Mouse (Mus musculus) left cerebral cortex, adult 8-10 months (tissue): ENCODE measurements around the gene Lemd1. TPM values are rescaled to one million over a fixed set of nuclear protein-coding genes. Genes with fewer than 3 reads are reported as not detected.
"Not testable (repeated sequence)": the region's sequence is repeated elsewhere in the genome, so short reads cannot be mapped to it uniquely, and the experiment has no call there.

ENCODE experiments used
- DNase-seq, 2 experiments: peaks; one replicate each; pipeline ENCODE4 v3.0.0; 2022; ENCODE audit warnings: low spot score in 2 of 2
- total RNA-seq, 4 experiments: library from RNA; stranded (reverse); gene quantifications; 2 replicates each; pipeline ENCODE4 v1.2.4; 2022

Lemd1 gene
- total RNA-seq, 4 experiments from 2014 or later: 7.0 to 9.5 (median 8.1) TPM

- DNase-seq: no peak
Measured at GRCm38 (mm10) chr1:132245010-132245409, 53.8 kb downstream of the Lemd1 start.

GRCm38 (mm10) chr1:132246137-132246536 lies 54.9 kb downstream of the Lemd1 start:
- DNase-seq: no peak

- DNase-seq: no peak
Measured at GRCm38 (mm10) chr1:132246641-132247040, 55.4 kb downstream of the Lemd1 start.

- no peak for DNase-seq
Measured at GRCm38 (mm10) chr1:132254467-132254866, 63.2 kb downstream of the Lemd1 start.

- no peak for DNase-seq
Measured at GRCm38 (mm10) chr1:132260331-132260730, 69.1 kb downstream of the Lemd1 start.

GRCm38 (mm10) chr1:132261058-132261457 lies 69.8 kb downstream of the Lemd1 start:
- no peak for DNase-seq

GRCm38 (mm10) chr1:132263618-132264017 lies 72.4 kb downstream of the Lemd1 start:
- no peak for DNase-seq

- DNase-seq: no peak
Measured at GRCm38 (mm10) chr1:132264577-132264976, 73.3 kb downstream of the Lemd1 start.

GRCm38 (mm10) chr1:132265211-132265859 lies 74.1 kb downstream of the Lemd1 start:
- DNase-seq: no peak

GRCm38 (mm10) chr1:132265936-132266335 lies 74.7 kb downstream of the Lemd1 start:
- DNase-seq: no peak

GRCm38 (mm10) chr1:132266791-132267557 lies 75.7 kb downstream of the Lemd1 start:
- no peak for DNase-seq

- peak in 1 of 2 experiments; percentile 22 for DNase-seq
Measured at GRCm38 (mm10) chr1:132267959-132268358, 76.7 kb downstream of the Lemd1 start.

GRCm38 (mm10) chr1:132268418-132269060 lies 77.3 kb downstream of the Lemd1 start:
- no peak for DNase-seq

GRCm38 (mm10) chr1:132271237-132271636 lies 80.0 kb downstream of the Lemd1 start:
- DNase-seq: no peak

GRCm38 (mm10) chr1:132276694-132277093 lies 85.5 kb downstream of the Lemd1 start:
- no peak for DNase-seq

- no peak for DNase-seq
Measured at GRCm38 (mm10) chr1:132277124-132277523, 85.9 kb downstream of the Lemd1 start.

- not testable (repeated sequence) for DNase-seq
Measured at GRCm38 (mm10) chr1:132280636-132281035, 89.4 kb downstream of the Lemd1 start.

- DNase-seq: no peak
Measured at GRCm38 (mm10) chr1:132281523-132282176, 90.4 kb downstream of the Lemd1 start.

GRCm38 (mm10) chr1:132282177-132282536 lies 90.9 kb downstream of the Lemd1 start:
- DNase-seq: no peak

GRCm38 (mm10) chr1:132283018-132283417 lies 91.8 kb downstream of the Lemd1 start:
- DNase-seq: no peak

GRCm38 (mm10) chr1:132286735-132287134 lies 95.5 kb downstream of the Lemd1 start:
- no peak for DNase-seq

- no peak for DNase-seq
Measured at GRCm38 (mm10) chr1:132287445-132287844, 96.2 kb downstream of the Lemd1 start.
